Mouse (Mus musculus) stomach, embryonic 16.5 days (tissue): ENCODE measurements around the gene Vmac. TPM values are rescaled to one million over a fixed set of nuclear protein-coding genes. Genes with fewer than 3 reads are reported as not detected.

Source experiments
- ATAC-seq: fragments of 200-750 bp; cut with Nextera tagmentation; 2 replicates; pipeline ENCODE4 v1.8.0; 2017; ENCODE audit warnings: moderate number of reproducible peaks, moderate TSS enrichment; ENCODE audit not compliant: insufficient read depth, low FRiP score
- H3K27ac ChIP-seq: fragments of 300-500 bp; sonication (generic); 2 replicates; pipeline ENCODE4 v1.5.1; 2014; ENCODE audit warnings: low read length
- H3K27me3 ChIP-seq: fragments of 300-500 bp; sonication (generic); 2 replicates; pipeline ENCODE4 v1.6.1; 2014; ENCODE audit warnings: low read length, control low read depth, mixed read lengths; ENCODE audit not compliant: control insufficient read depth, insufficient read depth
- H3K36me3 ChIP-seq: fragments of 300-500 bp; sonication (generic); 2 replicates; pipeline ENCODE4 v1.6.1; 2014; ENCODE audit warnings: low read length; ENCODE audit not compliant: control insufficient read depth, insufficient read depth
- H3K4me1 ChIP-seq: fragments of 300-500 bp; sonication (generic); 2 replicates; pipeline ENCODE4 v1.6.1; 2014; ENCODE audit warnings: low read length, control low read depth, mixed read lengths; ENCODE audit not compliant: control insufficient read depth, insufficient read depth
- H3K4me2 ChIP-seq: fragments of 300-500 bp; sonication (generic); 2 replicates; pipeline ENCODE4 v1.6.1; 2014; ENCODE audit warnings: low read depth, low read length, mixed read lengths
- H3K4me3 ChIP-seq: fragments of 300-500 bp; sonication (generic); replicated peaks from 2 replicates; pipeline ENCODE4 v1.5.1; 2014; ENCODE audit warnings: mild to moderate bottlenecking, low read length
- H3K9ac ChIP-seq: fragments of 300-500 bp; sonication (generic); 2 replicates; pipeline ENCODE4 v1.6.1; 2014; ENCODE audit warnings: low read length
- H3K9me3 ChIP-seq: fragments of 300-500 bp; sonication (generic); replicated peaks from 2 replicates; pipeline ENCODE4 v1.6.1; 2016; ENCODE audit warnings: low read length, control low read depth; ENCODE audit not compliant: control insufficient read depth
- WGBS: fragments of 180-500 bp; shearing (Covaris S2); extraction: QIAGEN DNeasy Blood & Tissue Kit; methylation state at CpG from one replicate; pipeline ENCODE4 v1.1.7; 2014; 5-methylcytosine and 5-hydroxymethylcytosine counted together
- polyA plus RNA-seq: library from polyadenylated mRNA; unstranded; fragments of >200 nt; fragmentation: Nextera tagmentation; extraction: Ambion mirVana; gene quantifications from 2 replicates; pipeline ENCODE4 v1.2.1, GENCODE M21; 2015

The Vmac gene
- polyA plus RNA-seq, 1 experiment from 2014 or later = 19.6 TPM

- 79% methylated on average over 4 of the region's 4 CpGs for WGBS
- ATAC-seq = no peak
- no peaks in the 10 kb centered on the region for H3K27me3 ChIP-seq
- no peaks in the 10 kb centered on the region for H3K36me3 ChIP-seq
- no peak overlapping the region for H3K4me2 ChIP-seq
- peaks cover 11% of the 10 kb centered on the region; the same call in 1 of the 2 replicates for H3K4me1 ChIP-seq
- no peak overlapping the region for H3K4me3 ChIP-seq
- no peaks in the 10 kb centered on the region for H3K9me3 ChIP-seq
- no peak overlapping the region for H3K9ac ChIP-seq
- no peak overlapping the region for H3K27ac ChIP-seq
These were observed 51.4 kb downstream of the Vmac start for GRCm38 (mm10) chr17:56666384-56666783.

DNA sequence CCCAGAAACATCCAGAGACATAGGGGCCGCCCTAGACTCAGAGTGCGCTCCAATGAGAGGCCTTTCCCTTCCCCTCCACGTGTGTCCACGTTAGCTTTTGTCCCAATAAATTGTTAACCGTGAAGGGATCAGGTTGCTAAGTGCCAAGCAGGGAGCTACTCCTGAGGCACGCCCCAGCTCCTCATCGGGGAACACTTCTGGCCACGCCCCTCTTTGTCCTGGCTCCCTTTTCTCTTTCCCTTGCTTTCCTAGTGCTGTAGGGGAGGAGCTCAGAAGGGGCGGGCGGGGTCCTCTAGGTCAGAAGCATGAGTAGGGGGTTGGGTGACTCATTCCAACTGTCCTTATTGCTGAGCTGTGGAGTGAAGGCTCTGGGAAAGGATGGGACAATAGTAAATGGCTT, 53.5 kb downstream of the Vmac start:
- Histone ChIP-seq H3K4me3 (peak overlapping the region; percentile 10; the same call in 1 of the 2 replicates), H3K27ac (no peak overlapping the region), H3K4me2 (peak overlapping the region; percentile 43), H3K9ac (peak overlapping the region; percentile 57), H3K4me1 (peaks cover 11% of the 10 kb centered on the region; the same call in 1 of the 2 replicates), H3K9me3 (no peaks in the 10 kb centered on the region), H3K36me3 (no peaks in the 10 kb centered on the region), H3K27me3 (no peaks in the 10 kb centered on the region)
- ATAC-seq = peak; percentile 43; the same call in 1 of the 2 replicates
- WGBS = 4% methylated on average over 10 of the region's 10 CpGs

Other genes with a start within 250 kb of the Vmac start
- gene Ptprs, start 241.5 kb downstream of the Vmac start, polyA plus RNA-seq = 58.5 and 61.9 TPM in 2 replicates
- gene Znrf4, start 205.6 kb downstream of the Vmac start, polyA plus RNA-seq = not detected in 2 replicates
- 17.5 and 21.3 TPM in 2 replicates for gene Gm20219, start 163.6 kb downstream of the Vmac start, polyA plus RNA-seq
- 55.0 and 59.9 TPM in 2 replicates for gene Safb2, start 133.4 kb downstream of the Vmac start, polyA plus RNA-seq
- 78.9 and 88.5 TPM in 2 replicates for gene Safb, start 133.2 kb downstream of the Vmac start, polyA plus RNA-seq
- 240 and 266 TPM in 2 replicates for gene 2410015M20Rik, start 108.3 kb downstream of the Vmac start, polyA plus RNA-seq
- gene Rpl36, start 104.6 kb downstream of the Vmac start, polyA plus RNA-seq = 1,502 and 1,716 TPM in 2 replicates
- gene Lonp1, start 91.1 kb downstream of the Vmac start, polyA plus RNA-seq = 40.7 and 42.9 TPM in 2 replicates
- 0.17 and 0.65 TPM in 2 replicates for gene Catsperd, start 89.9 kb downstream of the Vmac start, polyA plus RNA-seq
- gene Ranbp3, start 44.7 kb downstream of the Vmac start, polyA plus RNA-seq = 75.6 and 79.7 TPM in 2 replicates
- gene Ndufa11, start 255 bp downstream of the Vmac start, polyA plus RNA-seq = 426 and 434 TPM in 2 replicates
- 4.5 and 6.2 TPM in 2 replicates for gene Nrtn, start 39.5 kb upstream of the Vmac start, polyA plus RNA-seq
- 40.5 and 41.9 TPM in 2 replicates for gene Dus3l, start 46.7 kb upstream of the Vmac start, polyA plus RNA-seq
- 1.0 and 1.1 TPM in 2 replicates for gene Prr22, start 52.2 kb upstream of the Vmac start, polyA plus RNA-seq
- 5.5 and 6.5 TPM in 2 replicates for gene Rfx2, start 113.0 kb upstream of the Vmac start, polyA plus RNA-seq
- gene Acsbg2, start 156.4 kb upstream of the Vmac start, polyA plus RNA-seq = not detected in 2 replicates
- 0.45 and 0.60 TPM in 2 replicates for gene 1700061G19Rik, start 157.5 kb upstream of the Vmac start, polyA plus RNA-seq
- gene Mllt1, start 217.4 kb upstream of the Vmac start, polyA plus RNA-seq = 22.4 and 25.5 TPM in 2 replicates